Mouse (Mus musculus) limb, embryonic 15.5 days (tissue): ENCODE data around the gene Gm5460. TPM values are rescaled to one million over a fixed set of nuclear protein-coding genes. Genes with fewer than 3 reads are reported as not detected.

Experiments used
- ATAC-seq: fragments of 200-750 bp; cut with Nextera tagmentation; 2 replicates; pipeline ENCODE4 v1.8.0; 2017; ENCODE audit warnings: low read depth, moderate TSS enrichment; ENCODE audit not compliant: insufficient number of reproducible peaks, low FRiP score, low TSS enrichment
- H3K27ac ChIP-seq: fragments of 300-500 bp; sonication (generic); 2 replicates; pipeline ENCODE4 v1.5.1; 2015; ENCODE audit warnings: moderate library complexity, mild to moderate bottlenecking, inconsistent platforms
- H3K27me3 ChIP-seq: fragments of 300-500 bp; sonication (generic); 2 replicates; pipeline ENCODE4 v1.6.1; 2015; ENCODE audit warnings: inconsistent platforms
- H3K36me3 ChIP-seq: fragments of 300-500 bp; sonication (generic); 2 replicates; pipeline ENCODE4 v1.6.1; 2015; ENCODE audit warnings: inconsistent platforms
- H3K4me1 ChIP-seq: fragments of 300-500 bp; sonication (generic); 2 replicates; pipeline ENCODE4 v1.6.1; 2015; ENCODE audit warnings: inconsistent platforms
- H3K4me2 ChIP-seq: fragments of 300-500 bp; sonication (generic); 2 replicates; pipeline ENCODE4 v1.6.1; 2015; ENCODE audit warnings: mild to moderate bottlenecking, inconsistent platforms
- H3K4me3 ChIP-seq: fragments of 300-500 bp; sonication (generic); 2 replicates; pipeline ENCODE4 v1.5.1; 2015; ENCODE audit warnings: mild to moderate bottlenecking, inconsistent platforms
- H3K9ac ChIP-seq: fragments of 300-500 bp; sonication (generic); 2 replicates; pipeline ENCODE4 v1.6.1; 2015; ENCODE audit warnings: inconsistent platforms
- H3K9me3 ChIP-seq: fragments of 300-500 bp; sonication (generic); 2 replicates; pipeline ENCODE4 v1.6.1; 2016; ENCODE audit warnings: inconsistent platforms
- WGBS: fragments of 180-500 bp; shearing (Covaris S2); methylation state at CpG from one replicate; pipeline ENCODE4 v1.1.7; 2015; 5-methylcytosine and 5-hydroxymethylcytosine counted together
- polyA plus RNA-seq: library from polyadenylated mRNA; unstranded; fragments of >200 nt; fragmentation: Nextera tagmentation; extraction: Ambion mirVana; gene quantifications from 2 replicates; pipeline ENCODE4 v1.2.1, GENCODE M21; 2015

Gene Gm5460
- polyA plus RNA-seq, 1 experiment from 2014 or later = not detected

- Histone ChIP-seq H3K27me3 (no peaks in the 10 kb centered on the region), H3K36me3 (no peaks in the 10 kb centered on the region), H3K9ac (no peak overlapping the region), H3K4me1 (no peaks in the 10 kb centered on the region), H3K9me3 (no peaks in the 10 kb centered on the region), H3K4me3 (no peak overlapping the region), H3K4me2 (no peak overlapping the region), H3K27ac (no peak overlapping the region)
- WGBS = 81% methylated on average over 5 of the region's 5 CpGs
- ATAC-seq = no peak
These were observed 14.2 kb upstream of the Gm5460 start for GRCm38 (mm10) chr14:34002358-34002757.

DNA sequence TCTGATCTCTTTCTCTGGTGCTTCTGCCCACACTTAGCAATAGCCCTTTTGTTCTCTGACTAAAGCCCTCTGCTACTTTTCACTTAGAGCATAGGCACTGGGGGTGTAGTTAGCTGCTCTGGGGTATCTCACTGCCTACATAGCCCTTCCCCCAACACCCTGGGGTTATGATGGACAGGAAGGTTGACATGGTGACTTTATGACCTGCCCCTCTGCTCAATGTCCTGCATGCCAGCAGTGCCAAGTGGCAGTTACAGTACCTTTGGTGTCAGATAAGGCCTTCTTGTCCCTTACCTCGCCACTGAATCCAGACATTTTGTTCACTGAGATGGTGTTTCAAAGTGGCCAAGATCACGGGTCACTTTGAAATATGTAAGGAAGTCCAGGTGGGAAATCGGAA, 1.5 kb upstream of the Gm5460 start, which contains the start of gene Gm30083:
Gm30083 (minus strand) TSS at position 120 of the 400 bp plus-strand sequence.
- no peak for ATAC-seq
- Histone ChIP-seq H3K27me3 (no peaks in the 10 kb centered on the region), H3K4me1 (no peaks in the 10 kb centered on the region), H3K36me3 (no peaks in the 10 kb centered on the region), H3K4me2 (no peak within 1 kb of the TSS), H3K4me3 (no peak within 1 kb of the TSS), H3K27ac (no peak within 1 kb of the TSS), H3K9me3 (no peaks in the 10 kb centered on the region), H3K9ac (no peak within 1 kb of the TSS)
- 82% methylated on average over 3 of the region's 3 CpGs for WGBS

- Histone ChIP-seq H3K9me3 (no peaks in the 10 kb centered on the region), H3K4me2 (no peak overlapping the region), H3K36me3 (no peaks in the 10 kb centered on the region), H3K9ac (no peak overlapping the region), H3K4me3 (no peak overlapping the region), H3K4me1 (no peaks in the 10 kb centered on the region), H3K27me3 (no peaks in the 10 kb centered on the region), H3K27ac (no peak overlapping the region)
- 87% methylated on average over 2 of the region's 2 CpGs for WGBS
- ATAC-seq = no peak
These were observed 380 bp downstream of the Gm5460 start for GRCm38 (mm10) chr14:34016938-34017337.

- Histone ChIP-seq H3K4me2 (no peak overlapping the region), H3K27me3 (no peaks in the 10 kb centered on the region), H3K36me3 (no peaks in the 10 kb centered on the region), H3K4me3 (no peak overlapping the region), H3K9ac (no peak overlapping the region), H3K9me3 (no peaks in the 10 kb centered on the region), H3K4me1 (no peaks in the 10 kb centered on the region), H3K27ac (no peak overlapping the region)
- no peak for ATAC-seq
- 55% methylated on average over 2 of the region's 2 CpGs for WGBS
These were observed 10.2 kb downstream of the Gm5460 start for GRCm38 (mm10) chr14:34026710-34027109.

DNA sequence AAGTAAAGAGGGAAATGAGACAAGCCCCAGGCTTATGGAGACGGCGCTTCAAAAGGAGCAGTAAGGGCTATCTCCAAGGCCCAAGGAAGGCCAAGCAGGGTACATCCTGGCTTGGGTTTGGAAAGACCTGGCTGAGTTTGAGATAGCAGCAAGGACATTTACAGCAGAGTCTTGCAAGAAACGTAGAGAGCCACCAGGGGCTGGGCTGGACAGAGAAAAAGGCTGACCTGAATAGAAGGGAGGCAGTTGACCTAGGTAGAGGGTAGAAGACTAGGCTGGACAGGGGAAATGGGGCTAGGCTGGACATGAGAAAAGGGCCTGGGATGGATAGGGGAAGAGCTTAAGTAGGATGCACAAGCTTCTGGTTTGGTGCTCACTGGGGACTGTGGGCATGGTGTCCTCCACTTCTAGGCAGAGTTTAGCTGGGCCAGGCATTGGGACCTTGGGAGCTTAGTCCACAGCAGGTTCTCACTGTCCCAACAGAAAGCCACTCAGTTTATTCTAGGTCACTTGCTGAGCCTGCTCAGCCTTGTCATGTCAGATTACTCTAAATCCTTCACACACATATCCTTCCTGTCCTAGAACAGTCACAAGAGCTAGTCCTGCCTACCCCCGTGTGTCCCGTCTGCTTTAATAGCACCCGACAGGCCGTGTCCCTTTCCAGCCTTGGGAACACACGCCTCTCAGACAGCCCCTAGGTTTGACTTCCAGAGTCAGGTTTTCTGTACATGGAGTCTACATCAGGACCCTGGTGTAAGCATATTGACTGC, 17.5 kb downstream of the Gm5460 start:
- Histone ChIP-seq H3K27me3 (no peaks in the 10 kb centered on the region), H3K36me3 (no peaks in the 10 kb centered on the region), H3K9ac (no peak overlapping the region), H3K4me3 (no peak overlapping the region), H3K9me3 (no peaks in the 10 kb centered on the region), H3K4me1 (no peaks in the 10 kb centered on the region), H3K27ac (no peak overlapping the region), H3K4me2 (no peak overlapping the region)
- WGBS = 84% methylated on average over 8 of the region's 8 CpGs
- ATAC-seq = no peak

GRCm38 (mm10) chr14:34041241-34041640, 24.7 kb downstream of the Gm5460 start:
- Histone ChIP-seq H3K9me3 (no peaks in the 10 kb centered on the region), H3K27me3 (no peaks in the 10 kb centered on the region), H3K4me1 (no peaks in the 10 kb centered on the region), H3K36me3 (no peaks in the 10 kb centered on the region), H3K4me2 (no peak overlapping the region), H3K9ac (no peak overlapping the region), H3K27ac (no peak overlapping the region), H3K4me3 (no peak overlapping the region)
- no peak for ATAC-seq
- WGBS = 74% methylated on average over 4 of the region's 4 CpGs

GRCm38 (mm10) chr14:34043341-34043740, 26.8 kb downstream of the Gm5460 start:
- Histone ChIP-seq H3K4me3 (no peak overlapping the region), H3K27me3 (no peaks in the 10 kb centered on the region), H3K9ac (no peak overlapping the region), H3K27ac (no peak overlapping the region), H3K4me2 (no peak overlapping the region), H3K9me3 (no peaks in the 10 kb centered on the region), H3K4me1 (no peaks in the 10 kb centered on the region), H3K36me3 (no peaks in the 10 kb centered on the region)
- WGBS = 68% methylated on average over 3 of the region's 3 CpGs
- no peak for ATAC-seq

DNA sequence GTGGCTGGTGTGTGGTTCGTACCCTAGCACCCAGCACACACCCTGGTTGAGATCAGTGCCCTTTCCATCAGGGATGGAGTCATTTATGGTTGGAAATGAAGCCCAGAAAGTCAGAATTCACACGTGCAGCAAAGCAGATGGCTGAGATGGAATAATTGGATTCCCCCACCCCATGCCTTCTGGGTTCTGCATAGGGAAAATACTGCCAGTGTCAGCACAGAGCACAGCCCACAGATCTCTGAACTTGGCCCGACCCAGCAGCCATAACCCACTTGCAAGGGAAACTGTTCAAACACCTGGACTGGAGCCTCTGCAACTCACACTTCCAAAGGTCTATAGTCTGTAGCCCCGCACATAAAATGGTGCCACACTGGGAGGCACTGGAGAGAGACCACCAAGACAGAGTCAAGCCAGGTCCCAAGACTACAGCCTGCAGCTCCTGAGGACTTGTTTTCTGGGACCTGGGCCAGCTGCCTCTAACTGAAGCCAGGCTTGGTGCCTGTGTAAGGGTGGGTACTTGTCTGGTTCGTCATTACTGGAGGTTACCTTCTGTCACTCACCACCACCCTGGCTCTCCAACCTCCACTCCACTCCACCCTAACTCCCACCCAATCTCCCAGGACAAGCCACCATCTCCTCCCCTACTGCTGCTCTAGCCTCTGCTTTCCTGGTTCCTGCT, 33.7 kb downstream of the Gm5460 start:
- H3K9ac ChIP-seq = no peak overlapping the region
- H3K4me2 ChIP-seq = no peak overlapping the region
- no peak overlapping the region for H3K4me3 ChIP-seq
- no peak overlapping the region for H3K27ac ChIP-seq
- H3K4me1 ChIP-seq = peaks cover 6% of the 10 kb centered on the region
- H3K9me3 ChIP-seq = no peaks in the 10 kb centered on the region
- H3K36me3 ChIP-seq = no peaks in the 10 kb centered on the region
- no peaks in the 10 kb centered on the region for H3K27me3 ChIP-seq
- ATAC-seq = 0 out of 2 replicates have a peak, but pooled peaks have one; percentile 47
- 38% methylated on average over 5 of the region's 5 CpGs for WGBS

DNA sequence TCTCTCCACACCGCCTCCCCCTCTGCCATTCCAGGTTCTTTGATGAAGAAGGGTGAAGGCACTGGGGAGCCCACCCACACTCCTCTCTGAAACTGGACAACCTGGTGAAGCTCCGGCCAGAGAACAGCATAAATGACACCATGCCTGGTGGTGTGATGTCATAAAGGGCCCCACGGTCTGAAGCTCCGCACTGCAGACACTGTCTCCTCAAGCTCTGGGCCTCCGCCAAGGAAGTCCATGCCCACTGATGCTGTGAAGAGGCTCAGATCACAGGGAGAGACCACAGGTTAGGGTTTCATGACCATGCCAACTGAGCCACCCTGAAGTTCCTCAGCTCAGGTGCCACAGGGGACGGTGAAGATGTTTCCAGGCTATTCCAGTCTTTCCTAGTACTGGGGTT, 36.0 kb downstream of the Gm5460 start, which contains the start of gene Antxrl:
Antxrl (plus strand) TSS at position 192 of the 400 bp plus-strand sequence.
- H3K4me3 ChIP-seq = no peak within 1 kb of the TSS
- peaks cover 6% of the 10 kb centered on the region for H3K4me1 ChIP-seq
- no peak within 1 kb of the TSS for H3K27ac ChIP-seq
- H3K36me3 ChIP-seq = no peaks in the 10 kb centered on the region
- no peak for ATAC-seq
- no peak within 1 kb of the TSS for H3K9ac ChIP-seq
- WGBS = 88% methylated on average over 6 of the region's 6 CpGs
- no peaks in the 10 kb centered on the region for H3K27me3 ChIP-seq
- no peaks in the 10 kb centered on the region for H3K9me3 ChIP-seq
- no peak within 1 kb of the TSS for H3K4me2 ChIP-seq

- no peak for ATAC-seq
- H3K27ac ChIP-seq = no peak overlapping the region
- no peaks in the 10 kb centered on the region for H3K9me3 ChIP-seq
- 58% methylated on average over 6 of the region's 6 CpGs for WGBS
- no peaks in the 10 kb centered on the region; the same call in 1 of the 2 replicates for H3K27me3 ChIP-seq
- H3K4me3 ChIP-seq = no peak overlapping the region
- H3K36me3 ChIP-seq = no peaks in the 10 kb centered on the region
- no peaks in the 10 kb centered on the region for H3K4me1 ChIP-seq
- H3K4me2 ChIP-seq = no peak overlapping the region
- H3K9ac ChIP-seq = no peak overlapping the region
These were observed 55.1 kb downstream of the Gm5460 start for GRCm38 (mm10) chr14:34071665-34072064.

DNA sequence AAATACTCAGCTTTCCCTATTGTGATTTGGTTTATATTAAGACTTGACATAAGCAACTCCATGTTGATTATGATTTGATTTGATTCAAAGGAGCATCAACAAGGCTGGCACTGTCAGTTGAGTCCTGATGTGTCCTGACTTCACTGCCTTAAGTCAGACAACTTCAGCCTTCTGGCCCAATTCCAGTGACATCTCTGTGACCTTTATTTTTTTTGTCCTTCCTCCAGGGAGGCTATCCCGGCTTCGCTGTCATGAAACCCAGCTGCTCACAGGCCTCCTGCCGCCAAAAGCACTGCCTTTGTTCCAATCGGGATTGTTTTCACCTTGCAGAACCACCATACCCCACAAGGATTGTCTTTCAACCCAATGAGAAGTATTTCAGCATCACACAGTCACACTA, 58.8 kb downstream of the Gm5460 start:
- WGBS = 54% methylated on average over 4 of the region's 4 CpGs
- no peak for ATAC-seq
- H3K4me2 ChIP-seq = no peak overlapping the region
- no peaks in the 10 kb centered on the region for H3K36me3 ChIP-seq
- no peak overlapping the region for H3K27ac ChIP-seq
- no peak overlapping the region for H3K4me3 ChIP-seq
- H3K9ac ChIP-seq = no peak overlapping the region
- no peaks in the 10 kb centered on the region for H3K4me1 ChIP-seq
- no peaks in the 10 kb centered on the region for H3K27me3 ChIP-seq
- H3K9me3 ChIP-seq = no peaks in the 10 kb centered on the region

GRCm38 (mm10) chr14:34077222-34077621, 60.7 kb downstream of the Gm5460 start:
- H3K4me3 ChIP-seq = no peak overlapping the region
- WGBS = 77% methylated on average over 5 of the region's 5 CpGs
- H3K4me2 ChIP-seq = no peak overlapping the region
- H3K36me3 ChIP-seq = no peaks in the 10 kb centered on the region
- no peaks in the 10 kb centered on the region for H3K27me3 ChIP-seq
- no peaks in the 10 kb centered on the region for H3K9me3 ChIP-seq
- ATAC-seq = no peak
- no peak overlapping the region for H3K9ac ChIP-seq
- H3K27ac ChIP-seq = no peak overlapping the region
- H3K4me1 ChIP-seq = peaks cover 2% of the 10 kb centered on the region; the same call in 1 of the 2 replicates
